Mouse (Mus musculus): Measurements from ENCODE around the gene Lair1. TPM values are rescaled to one million over a fixed set of nuclear protein-coding genes. Genes with fewer than 3 reads are reported as not detected.

Lair1 gene
- polyA plus RNA-seq (2012; rRNA removed) = 0.79 and 1.3 TPM in 2 replicates

DNA sequence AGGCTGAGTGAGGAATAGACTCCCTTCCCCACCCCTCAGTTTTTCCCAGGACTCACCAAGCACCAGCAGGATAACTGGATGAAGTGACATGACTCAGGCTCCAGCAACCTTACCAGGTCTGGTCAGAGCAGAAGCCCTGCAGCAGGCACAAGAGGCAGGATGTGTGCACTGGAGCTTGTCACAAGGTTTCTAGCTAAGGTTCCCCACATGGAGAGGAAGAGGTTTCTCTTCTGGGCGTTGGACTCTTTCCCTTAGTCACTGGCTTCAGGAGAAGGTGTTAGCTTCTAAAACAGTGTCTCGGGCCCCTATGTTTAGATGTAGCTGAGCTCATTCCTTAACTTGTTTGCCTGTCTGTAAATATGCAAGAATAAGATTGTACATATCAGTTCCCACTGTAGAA lies at the start of gene Lair1:
Gene Lair1 (minus strand): TSS at position 192 of the 400 bp plus-strand sequence.

Other genes with a start within 250 kb of the Lair1 start
- gene Gm15448, start 237.5 kb downstream of the Lair1 start, polyA plus RNA-seq (2012; rRNA removed) = 0.02 and 0.07 TPM in 2 replicates
- 0.35 and 0.55 TPM in 2 replicates for gene Pira2, start 218.2 kb downstream of the Lair1 start, polyA plus RNA-seq (2012; rRNA removed)
- 0.12 and 0.23 TPM in 2 replicates for gene Gm14548, start 165.1 kb downstream of the Lair1 start, polyA plus RNA-seq (2012; rRNA removed)
- 0.15 and 0.27 TPM in 2 replicates for gene Lilra6, start 147.7 kb downstream of the Lair1 start, polyA plus RNA-seq (2012; rRNA removed)
- 0.03 and 0.07 TPM in 2 replicates for gene Ttyh1, start 56.2 kb upstream of the Lair1 start, polyA plus RNA-seq (2012; rRNA removed)
- gene Leng8, start 73.8 kb upstream of the Lair1 start, polyA plus RNA-seq (2012; rRNA removed) = 47.6 and 55.3 TPM in 2 replicates
- 0.45 and 0.53 TPM in 2 replicates for gene Leng9, start 87.2 kb upstream of the Lair1 start, polyA plus RNA-seq (2012; rRNA removed)
- 5.7 and 5.9 TPM in 2 replicates for gene Cdc42ep5, start 101.7 kb upstream of the Lair1 start, polyA plus RNA-seq (2012; rRNA removed)
- 0.20 and 0.23 TPM in 2 replicates for gene Lilra5, start 174.6 kb upstream of the Lair1 start, polyA plus RNA-seq (2012; rRNA removed)

All from liver, embryonic 14 days (tissue).